Mouse (Mus musculus) midbrain, embryonic 14.5 days (tissue): Measurements from ENCODE around the gene Grin3a. TPM values are rescaled to one million over a fixed set of nuclear protein-coding genes. Genes with fewer than 3 reads are reported as not detected.

Experiments
- ATAC-seq: fragments of 200-750 bp; cut with Nextera tagmentation; 2 replicates; pipeline ENCODE4 v1.8.0; 2017; ENCODE audit warnings: moderate number of reproducible peaks, moderate library complexity; ENCODE audit not compliant: low FRiP score, low TSS enrichment
- DNase-seq: peaks from one replicate; pipeline ENCODE4 v3.0.0-alpha.2; 2015
- H3K27ac ChIP-seq: fragments of 300-500 bp; sonication (generic); replicated peaks from 2 replicates; pipeline ENCODE4 v1.5.1; 2014; ENCODE audit warnings: mild to moderate bottlenecking, low read depth, low read length, moderate library complexity
- H3K27me3 ChIP-seq: fragments of 300-500 bp; sonication (generic); 2 replicates; pipeline ENCODE4 v1.6.1; 2014; ENCODE audit warnings: low read length, control low read depth, mixed read lengths; ENCODE audit not compliant: control insufficient read depth, insufficient read depth
- H3K36me3 ChIP-seq: fragments of 300-500 bp; sonication (generic); 2 replicates; pipeline ENCODE4 v1.6.1; 2014; ENCODE audit warnings: low read length, control low read depth; ENCODE audit not compliant: control insufficient read depth, insufficient read depth
- H3K4me1 ChIP-seq: fragments of 300-500 bp; sonication (generic); 2 replicates; pipeline ENCODE4 v1.6.1; 2014; ENCODE audit warnings: mild to moderate bottlenecking, antibody characterized with exemption, low read length, control low read depth; ENCODE audit not compliant: control insufficient read depth, insufficient read depth
- H3K4me2 ChIP-seq: fragments of 300-500 bp; sonication (generic); 2 replicates; pipeline ENCODE4 v1.6.1; 2014; ENCODE audit warnings: mild to moderate bottlenecking, low read length, moderate library complexity
- H3K4me3 ChIP-seq: fragments of 300-500 bp; sonication (generic); replicated peaks from 2 replicates; pipeline ENCODE4 v1.5.1; 2014; ENCODE audit warnings: low read depth, low read length
- H3K9ac ChIP-seq: fragments of 300-500 bp; sonication (generic); replicated peaks from 2 replicates; pipeline ENCODE4 v1.6.1; 2014; ENCODE audit warnings: mild to moderate bottlenecking, low read length, moderate library complexity
- H3K9me3 ChIP-seq: fragments of 300-500 bp; sonication (generic); 2 replicates; pipeline ENCODE4 v1.6.1; 2016; ENCODE audit warnings: low read length, control low read depth, mixed read lengths; ENCODE audit not compliant: control insufficient read depth
- WGBS: fragments of 180-500 bp; shearing (Covaris S2); extraction: QIAGEN DNeasy Blood & Tissue Kit; methylation state at CpG from one replicate; pipeline ENCODE4 v1.1.7; 2014; 5-methylcytosine and 5-hydroxymethylcytosine counted together
- polyA plus RNA-seq: library from polyadenylated mRNA; unstranded; fragments of >200 nt; fragmentation: Nextera tagmentation; extraction: Ambion mirVana; gene quantifications from 2 replicates; pipeline ENCODE4 v1.2.1, GENCODE M21; 2014

Gene Grin3a
- polyA plus RNA-seq, 1 experiment from 2014 or later = 25.8 TPM

DNA sequence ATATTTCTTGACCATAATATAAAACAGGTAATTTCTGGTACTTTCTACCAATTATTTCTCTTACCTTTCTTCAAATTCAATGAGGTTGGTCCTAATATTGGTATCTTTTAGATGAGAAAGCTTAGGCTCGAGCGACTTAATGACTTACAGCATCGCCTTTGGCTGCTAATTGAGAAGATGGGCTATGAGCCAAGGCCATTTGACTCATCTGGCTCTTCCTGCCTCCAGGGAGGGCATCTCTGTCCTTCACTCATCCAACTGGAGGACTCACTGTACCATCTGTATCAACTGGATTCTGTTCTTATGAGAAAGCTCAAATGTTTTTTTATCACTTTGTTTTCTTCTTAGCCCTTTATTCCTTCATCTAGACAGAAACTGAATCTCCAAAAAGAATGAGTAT, 31.7 kb downstream of the Grin3a start:
- Histone ChIP-seq H3K9me3 (no peaks in the 10 kb centered on the region), H3K4me2 (no peak overlapping the region), H3K4me1 (no peaks in the 10 kb centered on the region), H3K9ac (no peak overlapping the region), H3K36me3 (no peaks in the 10 kb centered on the region), H3K4me3 (no peak overlapping the region), H3K27ac (no peak overlapping the region), H3K27me3 (no peaks in the 10 kb centered on the region)
- no peak for DNase-seq
- no peak for ATAC-seq
- 82% methylated on average over 3 of the region's 3 CpGs for WGBS

DNA sequence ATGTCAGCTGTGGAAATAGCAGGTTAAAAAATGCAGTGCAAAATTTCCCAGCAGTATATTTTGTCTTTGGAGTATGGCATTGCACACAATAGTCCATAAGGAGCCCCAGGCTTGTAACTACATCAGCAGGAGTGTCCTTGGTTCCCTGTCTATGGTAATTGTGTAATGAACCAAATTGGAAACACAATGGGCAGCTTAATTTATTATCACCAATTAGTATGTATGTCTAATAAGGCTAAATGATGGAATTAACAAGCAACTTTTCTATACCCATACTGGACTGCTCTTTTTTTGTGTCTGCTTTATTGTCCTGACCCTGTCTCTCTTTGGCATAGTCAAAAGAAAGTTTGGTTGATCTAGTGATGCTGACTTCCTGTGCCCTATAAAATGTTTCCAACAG, 38.8 kb downstream of the Grin3a start:
- Histone ChIP-seq H3K27me3 (no peaks in the 10 kb centered on the region), H3K27ac (no peak overlapping the region), H3K4me2 (no peak overlapping the region), H3K4me1 (no peaks in the 10 kb centered on the region), H3K36me3 (no peaks in the 10 kb centered on the region), H3K9ac (no peak overlapping the region), H3K4me3 (no peak overlapping the region), H3K9me3 (no peaks in the 10 kb centered on the region)
- DNase-seq = no peak
- ATAC-seq = no peak

DNA sequence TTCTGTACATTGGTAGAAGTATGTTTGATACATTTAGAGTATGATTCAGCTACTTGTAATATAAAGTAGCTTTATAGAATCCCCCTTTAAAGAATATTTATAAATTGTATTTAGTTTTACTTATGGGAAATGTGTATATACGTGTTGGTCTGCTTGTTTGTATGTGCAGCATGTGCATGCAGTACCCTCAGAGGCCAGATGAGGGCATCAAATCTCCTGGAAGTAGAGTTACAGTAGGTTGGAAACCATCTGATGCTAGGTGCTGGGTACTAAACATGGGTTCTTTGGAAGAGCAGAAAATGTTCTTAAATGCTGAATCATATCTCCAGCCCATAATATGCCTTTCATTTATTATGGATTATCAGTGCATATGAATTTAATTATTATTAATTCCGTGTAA, 46.2 kb downstream of the Grin3a start:
- no peaks in the 10 kb centered on the region for H3K9me3 ChIP-seq
- DNase-seq (no peak), ATAC-seq (no peak)
- H3K27me3 ChIP-seq = no peaks in the 10 kb centered on the region
- H3K4me2 ChIP-seq = no peak overlapping the region
- H3K4me3 ChIP-seq = no peak overlapping the region
- H3K27ac ChIP-seq = no peak overlapping the region
- H3K9ac ChIP-seq = no peak overlapping the region
- H3K36me3 ChIP-seq = no peaks in the 10 kb centered on the region
- H3K4me1 ChIP-seq = no peaks in the 10 kb centered on the region
- WGBS = 88% methylated on average over 2 of the region's 2 CpGs

DNA sequence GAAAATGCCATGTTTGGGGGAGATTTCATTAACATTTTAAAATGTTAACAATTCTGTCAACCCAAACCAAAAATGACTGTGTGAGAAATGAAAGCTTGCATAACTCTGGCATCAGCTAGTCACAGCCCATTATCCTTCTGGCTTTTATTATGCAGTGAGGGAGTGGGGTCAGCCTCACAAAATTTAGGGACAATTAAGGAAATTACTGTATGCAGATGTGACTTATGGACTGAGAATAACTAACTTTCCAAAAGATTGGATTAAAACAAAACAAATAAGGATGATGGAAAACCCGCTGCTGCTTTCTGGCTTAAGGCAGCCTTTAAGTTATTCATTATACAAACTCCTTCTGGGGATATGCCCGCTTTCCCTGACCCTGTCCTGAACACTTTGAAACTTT, 56.6 kb downstream of the Grin3a start:
- Histone ChIP-seq H3K4me1 (no peaks in the 10 kb centered on the region), H3K9ac (no peak overlapping the region), H3K9me3 (no peaks in the 10 kb centered on the region), H3K36me3 (no peaks in the 10 kb centered on the region), H3K4me2 (no peak overlapping the region), H3K4me3 (no peak overlapping the region), H3K27ac (no peak overlapping the region), H3K27me3 (no peaks in the 10 kb centered on the region)
- WGBS = 90% methylated on average over 2 of the region's 2 CpGs
- no peak for DNase-seq
- no peak for ATAC-seq

DNA sequence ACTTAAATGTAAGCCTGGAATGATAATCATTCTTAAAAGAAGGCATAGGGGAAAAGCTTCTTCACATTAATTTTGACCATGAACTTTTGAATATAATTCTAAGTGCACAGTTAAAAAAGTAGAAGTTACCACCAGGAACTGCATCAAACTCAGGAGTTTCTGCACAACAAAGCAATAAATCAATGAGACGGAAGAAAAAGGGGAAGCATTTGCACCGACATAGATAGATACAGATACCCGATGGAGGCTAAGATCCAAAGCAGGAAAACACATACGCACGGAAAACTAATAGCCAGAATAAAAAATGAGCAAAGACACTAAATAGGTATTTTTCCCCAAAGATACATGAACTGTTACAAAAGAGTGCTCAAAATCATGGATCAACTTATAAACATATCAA, 102.7 kb downstream of the Grin3a start:
- no peak overlapping the region for H3K4me3 ChIP-seq
- no peaks in the 10 kb centered on the region for H3K27me3 ChIP-seq
- ATAC-seq (no peak), DNase-seq (no peak)
- H3K36me3 ChIP-seq = no peaks in the 10 kb centered on the region
- H3K9me3 ChIP-seq = no peaks in the 10 kb centered on the region
- no peak overlapping the region for H3K4me2 ChIP-seq
- H3K4me1 ChIP-seq = no peaks in the 10 kb centered on the region
- no peak overlapping the region for H3K9ac ChIP-seq
- no peak overlapping the region for H3K27ac ChIP-seq
- WGBS = 98% methylated on average over 5 of the region's 5 CpGs

DNA sequence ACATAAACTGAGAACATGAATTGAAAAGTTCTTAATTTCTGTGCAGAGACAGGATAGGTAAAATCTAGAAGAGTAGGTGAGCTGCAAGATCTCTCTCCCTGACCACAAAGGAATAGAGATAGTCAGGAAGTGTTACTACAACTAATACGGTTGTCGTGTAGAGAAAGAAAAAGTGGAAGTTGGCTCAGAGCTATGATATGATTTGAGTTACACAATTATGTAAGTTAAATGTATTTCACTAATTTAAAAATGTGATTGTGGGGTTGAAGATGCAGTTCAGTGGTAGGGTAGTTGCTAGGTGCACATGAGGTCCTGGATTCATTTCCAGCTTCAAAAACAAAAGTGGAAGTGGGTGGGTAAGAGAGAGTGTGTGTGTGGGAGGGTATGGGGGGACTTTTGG, 103.6 kb downstream of the Grin3a start:
- no peaks in the 10 kb centered on the region for H3K4me1 ChIP-seq
- no peak overlapping the region for H3K27ac ChIP-seq
- no peak overlapping the region for H3K9ac ChIP-seq
- H3K4me2 ChIP-seq = no peak overlapping the region
- H3K27me3 ChIP-seq = no peaks in the 10 kb centered on the region
- H3K36me3 ChIP-seq = no peaks in the 10 kb centered on the region
- no peak overlapping the region for H3K4me3 ChIP-seq
- DNase-seq (no peak), ATAC-seq (no peak)
- WGBS = 95% methylated on average over 2 of the region's 2 CpGs
- no peaks in the 10 kb centered on the region for H3K9me3 ChIP-seq

DNA sequence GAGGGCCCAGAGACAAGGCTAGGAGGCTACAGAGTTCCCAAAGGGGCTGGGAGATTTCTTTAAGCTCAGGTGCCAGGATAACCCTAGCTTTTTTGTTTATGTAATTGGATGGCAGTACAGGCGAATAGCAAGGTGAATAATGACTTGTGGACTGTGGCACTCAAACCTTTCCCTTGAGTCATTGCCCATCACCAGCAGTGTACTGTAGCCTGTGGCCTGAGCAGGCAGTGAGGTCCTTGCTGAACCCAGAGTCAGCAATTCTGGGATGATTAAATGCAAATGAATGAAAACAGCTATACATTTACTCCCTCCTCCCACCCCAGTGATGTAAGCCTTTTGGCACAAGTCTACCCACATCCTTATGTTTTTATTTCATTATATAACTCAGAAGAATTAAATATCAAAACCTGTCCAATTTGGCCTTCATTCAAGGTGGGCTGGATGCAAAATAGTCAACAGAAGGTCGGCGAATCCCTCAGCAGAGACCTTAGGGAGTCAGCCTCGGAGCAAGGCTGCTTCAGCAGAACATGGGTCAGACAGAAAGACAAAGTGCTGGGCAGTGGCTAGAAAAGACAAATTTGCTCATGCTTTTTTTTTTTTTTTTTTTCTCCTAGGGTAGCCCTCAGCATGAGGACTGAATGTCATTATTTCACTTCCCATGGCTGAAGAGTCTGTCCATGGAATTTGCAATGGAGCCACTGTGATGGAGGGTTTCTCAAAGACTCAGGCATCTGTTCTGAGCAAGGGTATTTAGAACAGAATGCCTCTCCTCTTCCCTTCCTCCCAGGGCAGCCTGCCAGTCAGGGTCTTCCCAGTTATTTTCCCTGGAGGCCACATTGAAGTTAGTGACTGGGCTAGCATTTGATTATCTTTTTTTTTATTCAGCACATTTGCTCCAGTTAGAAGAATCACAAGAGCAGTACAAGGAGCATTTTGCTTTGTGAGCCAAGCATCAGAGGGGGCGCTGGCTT, 104.5 kb downstream of the Grin3a start:
- no peak overlapping the region for H3K27ac ChIP-seq
- no peak overlapping the region for H3K4me3 ChIP-seq
- H3K27me3 ChIP-seq = no peaks in the 10 kb centered on the region
- no peaks in the 10 kb centered on the region for H3K9me3 ChIP-seq
- H3K4me1 ChIP-seq = no peaks in the 10 kb centered on the region
- ATAC-seq = no peak
- no peaks in the 10 kb centered on the region for H3K36me3 ChIP-seq
- no peak for DNase-seq
- H3K4me2 ChIP-seq = no peak overlapping the region
- WGBS = 89% methylated on average over 5 of the region's 5 CpGs
- no peak overlapping the region for H3K9ac ChIP-seq

DNA sequence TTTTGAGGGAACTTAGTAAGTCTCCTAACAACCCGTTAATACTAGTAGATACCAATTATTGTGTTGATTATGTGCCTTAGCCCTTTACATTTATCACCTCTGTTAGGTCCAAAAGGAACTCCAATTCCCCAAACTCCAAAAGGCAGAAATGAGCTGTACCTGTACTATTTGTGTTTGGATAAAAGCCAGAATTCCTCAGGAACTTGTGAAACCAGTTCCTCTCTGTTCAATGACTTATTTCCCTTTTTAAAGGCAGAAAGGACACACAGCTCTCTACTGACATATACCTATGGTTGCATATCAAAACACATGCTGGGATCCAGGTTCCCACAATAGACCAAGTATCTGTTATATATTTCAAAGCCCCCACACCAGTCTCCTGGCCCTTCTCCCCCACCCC, 106.0 kb downstream of the Grin3a start:
- Histone ChIP-seq H3K9me3 (no peaks in the 10 kb centered on the region), H3K4me1 (no peaks in the 10 kb centered on the region), H3K27ac (no peak overlapping the region), H3K27me3 (no peaks in the 10 kb centered on the region), H3K9ac (no peak overlapping the region), H3K36me3 (no peaks in the 10 kb centered on the region), H3K4me3 (no peak overlapping the region), H3K4me2 (no peak overlapping the region)
- WGBS = 88% methylated on average over 1 of the region's 1 CpGs
- no peak for DNase-seq
- no peak for ATAC-seq

DNA sequence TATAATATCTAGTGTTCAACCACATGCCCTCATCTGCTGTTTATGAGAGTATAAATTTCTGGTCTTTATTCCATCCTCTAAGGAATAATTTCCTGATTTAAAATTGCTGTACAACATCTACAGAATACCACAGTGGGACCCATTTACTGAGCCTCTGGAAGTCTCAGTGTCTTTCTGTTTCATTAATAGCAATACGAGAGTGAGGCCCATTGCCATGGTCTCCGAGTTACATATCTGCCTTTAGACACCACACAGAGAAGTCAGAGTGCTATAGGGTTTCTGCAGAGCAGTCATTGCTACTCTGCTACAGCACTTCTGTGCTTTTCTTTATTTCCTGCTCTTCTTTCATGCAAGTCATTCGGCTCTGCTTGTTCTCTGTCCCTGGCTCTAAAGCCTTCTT, 116.2 kb downstream of the Grin3a start:
- Histone ChIP-seq H3K27me3 (no peaks in the 10 kb centered on the region), H3K27ac (no peak overlapping the region), H3K4me2 (no peak overlapping the region), H3K4me3 (no peak overlapping the region), H3K9me3 (no peaks in the 10 kb centered on the region), H3K9ac (no peak overlapping the region), H3K36me3 (no peaks in the 10 kb centered on the region), H3K4me1 (no peaks in the 10 kb centered on the region)
- DNase-seq (no peak), ATAC-seq (no peak)
- WGBS = 18% methylated on average over 3 of the region's 3 CpGs
